Mouse (Mus musculus): ENCODE results near the gene Gm28053.

- no peak for TF ChIP-seq CTCF (IDR thresholded peaks at IDR 0.05; ENCODE audit: borderline replicate concordance, insufficient read depth, low read length)
- TF ChIP-seq POLR2A (IDR thresholded peaks at IDR 0.05; ENCODE audit: low read depth, low read length): no peak
Observed at GRCm38 (mm10) chr6:48685251-48685650, 33.2 kb upstream of the Gm28053 start.

Data from embryonic fibroblast, embryonic 13.5 days (primary cell).